Mouse (Mus musculus): ENCODE results near the gene Atoh8. TPM values are rescaled to one million over a fixed set of nuclear protein-coding genes. Genes with fewer than 3 reads are reported as not detected.

Atoh8 gene
- polyA plus RNA-seq, 1 experiment from 2014 or later, result 24.2 TPM

GRCm38 (mm10) chr6:72221271-72221670, 14.1 kb downstream of the Atoh8 start:
- Histone ChIP-seq H3K9ac (replicated peaks; ENCODE audit: low read length) (no peak overlapping the region), H3K27ac (ENCODE audit: low read length) (no peak overlapping the region), H3K4me3 (ENCODE audit: low read length) (no peak overlapping the region), H3K27me3 (ENCODE audit: insufficient read depth, low read length) (no peaks in the 10 kb centered on the region), H3K36me3 (ENCODE audit: insufficient read depth, low read length) (no peaks in the 10 kb centered on the region), H3K4me2 (replicated peaks; ENCODE audit: low read depth, low read length) (no peak overlapping the region), H3K9me3 (ENCODE audit: low read length) (no peaks in the 10 kb centered on the region), H3K4me1 (ENCODE audit: insufficient read depth, low read length) (peaks cover 72% of the 10 kb centered on the region)
- ATAC-seq (ENCODE audit: low FRiP score, low TSS enrichment), result no peak
- 46% methylated on average over 6 of the region's 6 CpGs for WGBS

DNA sequence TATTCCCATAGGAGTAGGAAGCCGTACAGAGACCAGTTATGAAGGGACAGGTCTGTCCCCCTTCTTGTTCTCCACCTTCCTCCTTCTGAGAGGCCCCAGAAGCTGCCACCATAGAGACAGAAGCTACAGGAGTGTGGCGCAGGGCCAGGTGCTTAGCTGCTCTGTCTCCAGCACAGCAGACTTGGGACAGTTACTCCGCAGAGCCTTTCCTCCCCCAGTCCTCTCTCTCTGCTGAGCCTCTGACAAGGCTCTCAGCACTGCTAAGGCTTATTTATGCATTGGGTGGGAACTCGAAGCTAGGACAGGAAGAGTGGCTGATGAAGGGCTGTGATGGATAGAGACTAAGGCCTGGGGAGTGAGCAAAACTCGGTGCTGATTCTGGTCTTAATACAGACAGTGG, 15.8 kb downstream of the Atoh8 start:
- H3K4me2 ChIP-seq (replicated peaks; ENCODE audit: low read depth, low read length), result no peak overlapping the region
- H3K36me3 ChIP-seq (ENCODE audit: insufficient read depth, low read length), result no peaks in the 10 kb centered on the region
- no peaks in the 10 kb centered on the region for H3K27me3 ChIP-seq (ENCODE audit: insufficient read depth, low read length)
- H3K9me3 ChIP-seq (ENCODE audit: low read length), result no peaks in the 10 kb centered on the region
- H3K27ac ChIP-seq (ENCODE audit: low read length), result peak overlapping the region; percentile 11; the same call in 1 of the 2 replicates
- H3K4me3 ChIP-seq (ENCODE audit: low read length), result no peak overlapping the region
- H3K4me1 ChIP-seq (ENCODE audit: insufficient read depth, low read length), result peaks cover 90% of the 10 kb centered on the region
- ATAC-seq (ENCODE audit: low FRiP score, low TSS enrichment), result no peak
- no peak overlapping the region for H3K9ac ChIP-seq (replicated peaks; ENCODE audit: low read length)
- WGBS, result 33% methylated on average over 5 of the region's 5 CpGs

DNA sequence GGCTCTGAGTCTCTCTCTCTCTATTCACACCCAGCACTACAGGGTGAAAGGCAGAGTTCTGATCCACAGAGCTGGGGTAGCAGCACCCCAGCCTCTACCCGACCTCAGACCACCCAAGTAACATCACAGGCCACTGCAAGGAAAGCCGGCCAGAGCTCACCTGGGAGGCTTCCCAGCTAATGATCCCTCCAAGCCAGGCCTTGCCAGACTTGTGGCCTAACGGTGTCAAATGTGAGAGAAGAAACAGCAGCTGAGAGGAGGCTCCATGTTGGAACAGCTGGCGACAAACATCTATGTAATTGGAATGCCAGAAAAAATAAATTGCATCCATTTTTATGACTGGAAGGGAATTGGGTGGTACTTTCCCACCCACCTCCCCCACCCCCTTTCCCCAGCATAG, 17.1 kb downstream of the Atoh8 start:
- H3K27me3 ChIP-seq (ENCODE audit: insufficient read depth, low read length), result no peaks in the 10 kb centered on the region
- H3K27ac ChIP-seq (ENCODE audit: low read length), result peak overlapping the region; percentile 86
- WGBS, result 46% methylated on average over 4 of the region's 4 CpGs
- H3K4me3 ChIP-seq (ENCODE audit: low read length), result no peak overlapping the region
- no peaks in the 10 kb centered on the region for H3K36me3 ChIP-seq (ENCODE audit: insufficient read depth, low read length)
- H3K9me3 ChIP-seq (ENCODE audit: low read length), result no peaks in the 10 kb centered on the region
- 0 out of 2 replicates have a peak overlapping the region, but pooled peaks have one; percentile 3 for H3K4me2 ChIP-seq (replicated peaks; ENCODE audit: low read depth, low read length)
- ATAC-seq (ENCODE audit: low FRiP score, low TSS enrichment), result no peak
- peaks cover 91% of the 10 kb centered on the region for H3K4me1 ChIP-seq (ENCODE audit: insufficient read depth, low read length)
- no peak overlapping the region for H3K9ac ChIP-seq (replicated peaks; ENCODE audit: low read length)

DNA sequence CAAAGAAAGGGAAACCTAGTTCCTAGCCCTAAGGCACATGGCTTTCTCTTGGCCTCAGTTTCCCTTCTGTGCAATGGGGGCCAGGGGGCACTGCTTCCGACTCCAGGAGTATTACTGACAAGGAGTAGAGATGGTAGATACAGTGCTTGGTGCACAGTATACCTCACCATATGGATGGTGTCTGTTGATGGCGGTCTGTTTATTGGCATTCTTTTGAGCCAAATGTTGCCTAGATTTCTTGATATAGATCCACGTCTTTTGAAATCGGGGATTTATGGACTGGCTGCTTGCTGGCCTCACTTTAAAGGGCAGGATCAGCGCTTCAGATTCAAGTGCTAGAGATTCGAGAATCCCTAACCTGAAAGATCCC, 18.0 kb downstream of the Atoh8 start:
- no peak overlapping the region for H3K4me3 ChIP-seq (ENCODE audit: low read length)
- H3K27me3 ChIP-seq (ENCODE audit: insufficient read depth, low read length), result no peaks in the 10 kb centered on the region
- no peaks in the 10 kb centered on the region for H3K9me3 ChIP-seq (ENCODE audit: low read length)
- H3K27ac ChIP-seq (ENCODE audit: low read length), result peak overlapping the region; percentile 86
- 45% methylated on average over 6 of the region's 6 CpGs for WGBS
- peaks cover 82% of the 10 kb centered on the region for H3K4me1 ChIP-seq (ENCODE audit: insufficient read depth, low read length)
- H3K4me2 ChIP-seq (replicated peaks; ENCODE audit: low read depth, low read length), result peak overlapping the region; percentile 47
- no peaks in the 10 kb centered on the region for H3K36me3 ChIP-seq (ENCODE audit: insufficient read depth, low read length)
- peak overlapping the region; percentile 42; the same call in 1 of the 2 replicates for H3K9ac ChIP-seq (replicated peaks; ENCODE audit: low read length)
- no peak for ATAC-seq (ENCODE audit: low FRiP score, low TSS enrichment)

GRCm38 (mm10) chr6:72216681-72217414, 18.5 kb downstream of the Atoh8 start:
- peak; percentile 93 for ATAC-seq (ENCODE audit: low FRiP score, low TSS enrichment)
- under 1% methylated on average over 31 of the region's 33 CpGs for WGBS
- no peaks in the 10 kb centered on the region for H3K36me3 ChIP-seq (ENCODE audit: insufficient read depth, low read length)
- 0 out of 2 replicates have a peak overlapping the region, but pooled peaks have one; percentile 10 for H3K4me3 ChIP-seq (ENCODE audit: low read length)
- H3K4me1 ChIP-seq (ENCODE audit: insufficient read depth, low read length), result peaks cover 76% of the 10 kb centered on the region
- H3K27me3 ChIP-seq (ENCODE audit: insufficient read depth, low read length), result no peaks in the 10 kb centered on the region
- no peaks in the 10 kb centered on the region for H3K9me3 ChIP-seq (ENCODE audit: low read length)
- peak overlapping the region; percentile 47 for H3K4me2 ChIP-seq (replicated peaks; ENCODE audit: low read depth, low read length)
- peak overlapping the region; percentile 42; the same call in 1 of the 2 replicates for H3K9ac ChIP-seq (replicated peaks; ENCODE audit: low read length)
- peak overlapping the region; percentile 86 for H3K27ac ChIP-seq (ENCODE audit: low read length)

- WGBS, result 42% methylated on average over 6 of the region's 6 CpGs
- no peak overlapping the region for H3K4me3 ChIP-seq (ENCODE audit: low read length)
- no peak for ATAC-seq (ENCODE audit: low FRiP score, low TSS enrichment)
Measured at GRCm38 (mm10) chr6:72215582-72215981, 19.8 kb downstream of the Atoh8 start.

GRCm38 (mm10) chr6:72211360-72211759, 24.0 kb downstream of the Atoh8 start:
- Histone ChIP-seq H3K4me3 (ENCODE audit: low read length) (no peak overlapping the region), H3K36me3 (ENCODE audit: insufficient read depth, low read length) (0 out of 2 replicates have a peak, but pooled peaks cover 3% of the 10 kb centered on the region), H3K4me2 (replicated peaks; ENCODE audit: low read depth, low read length) (no peak overlapping the region), H3K27me3 (ENCODE audit: insufficient read depth, low read length) (no peaks in the 10 kb centered on the region), H3K9ac (replicated peaks; ENCODE audit: low read length) (no peak overlapping the region), H3K4me1 (ENCODE audit: insufficient read depth, low read length) (peaks cover 26% of the 10 kb centered on the region), H3K9me3 (ENCODE audit: low read length) (no peaks in the 10 kb centered on the region), H3K27ac (ENCODE audit: low read length) (no peak overlapping the region)
- whole genome bisulfite sequencing, result 61% methylated on average over 4 of the region's 4 CpGs
- ATAC-seq (ENCODE audit: low FRiP score, low TSS enrichment), result no peak

More at GRCm38 (mm10) chr6:72215582-72215981, 19.8 kb downstream of the Atoh8 start:
- Histone ChIP-seq H3K27me3 (ENCODE audit: insufficient read depth, low read length) (no peaks in the 10 kb centered on the region), H3K9me3 (ENCODE audit: low read length) (no peaks in the 10 kb centered on the region), H3K4me1 (ENCODE audit: insufficient read depth, low read length) (peaks cover 64% of the 10 kb centered on the region), H3K36me3 (ENCODE audit: insufficient read depth, low read length) (no peaks in the 10 kb centered on the region), H3K9ac (replicated peaks; ENCODE audit: low read length) (peak overlapping the region; percentile 12; the same call in 1 of the 2 replicates), H3K4me2 (replicated peaks; ENCODE audit: low read depth, low read length) (peak overlapping the region; percentile 47), H3K27ac (ENCODE audit: low read length) (peak overlapping the region; percentile 86)

DNA sequence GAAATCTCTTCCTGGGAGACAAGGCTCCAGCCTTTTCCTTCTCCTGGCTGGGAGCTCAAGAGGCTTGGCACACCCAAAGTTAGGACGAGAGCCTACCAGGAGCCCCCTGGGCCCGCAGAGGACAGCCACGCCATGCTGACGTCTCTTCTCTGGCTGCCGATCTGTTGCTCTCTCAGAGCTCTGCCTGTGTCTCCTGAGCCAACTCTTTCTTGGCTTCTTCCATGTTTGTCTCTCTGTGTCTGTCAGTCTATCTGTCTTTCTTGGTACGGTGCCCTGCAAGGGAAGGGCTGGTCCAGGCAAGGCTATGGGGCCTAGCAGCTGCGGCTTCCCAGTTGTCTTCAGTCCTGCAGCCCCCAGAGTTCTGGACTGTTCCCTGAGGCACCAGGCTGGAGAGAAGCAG, 24.6 kb downstream of the Atoh8 start:
- Histone ChIP-seq H3K27me3 (ENCODE audit: insufficient read depth, low read length) (no peaks in the 10 kb centered on the region), H3K4me3 (ENCODE audit: low read length) (no peak overlapping the region), H3K36me3 (ENCODE audit: insufficient read depth, low read length) (0 out of 2 replicates have a peak, but pooled peaks cover 3% of the 10 kb centered on the region), H3K9me3 (ENCODE audit: low read length) (no peaks in the 10 kb centered on the region), H3K9ac (replicated peaks; ENCODE audit: low read length) (no peak overlapping the region), H3K27ac (ENCODE audit: low read length) (no peak overlapping the region), H3K4me1 (ENCODE audit: insufficient read depth, low read length) (peaks cover 21% of the 10 kb centered on the region), H3K4me2 (replicated peaks; ENCODE audit: low read depth, low read length) (no peak overlapping the region)
- 81% methylated on average over 7 of the region's 7 CpGs for WGBS
- no peak for ATAC-seq (ENCODE audit: low FRiP score, low TSS enrichment)

GRCm38 (mm10) chr6:72209738-72210137, 25.6 kb downstream of the Atoh8 start:
- Histone ChIP-seq H3K4me1 (ENCODE audit: insufficient read depth, low read length) (peaks cover 10% of the 10 kb centered on the region), H3K4me3 (ENCODE audit: low read length) (no peak overlapping the region), H3K36me3 (ENCODE audit: insufficient read depth, low read length) (0 out of 2 replicates have a peak, but pooled peaks cover 7% of the 10 kb centered on the region), H3K9ac (replicated peaks; ENCODE audit: low read length) (no peak overlapping the region), H3K9me3 (ENCODE audit: low read length) (no peaks in the 10 kb centered on the region), H3K4me2 (replicated peaks; ENCODE audit: low read depth, low read length) (no peak overlapping the region), H3K27me3 (ENCODE audit: insufficient read depth, low read length) (no peaks in the 10 kb centered on the region), H3K27ac (ENCODE audit: low read length) (no peak overlapping the region)
- no peak for ATAC-seq (ENCODE audit: low FRiP score, low TSS enrichment)
- WGBS, result 88% methylated on average over 7 of the region's 7 CpGs

- Histone ChIP-seq H3K4me1 (ENCODE audit: insufficient read depth, low read length) (peaks cover 1% of the 10 kb centered on the region; the same call in 1 of the 2 replicates), H3K27ac (ENCODE audit: low read length) (no peak overlapping the region), H3K4me3 (ENCODE audit: low read length) (no peak overlapping the region), H3K9ac (replicated peaks; ENCODE audit: low read length) (no peak overlapping the region), H3K4me2 (replicated peaks; ENCODE audit: low read depth, low read length) (no peak overlapping the region), H3K36me3 (ENCODE audit: insufficient read depth, low read length) (0 out of 2 replicates have a peak, but pooled peaks cover 10% of the 10 kb centered on the region), H3K27me3 (ENCODE audit: insufficient read depth, low read length) (no peaks in the 10 kb centered on the region), H3K9me3 (ENCODE audit: low read length) (no peaks in the 10 kb centered on the region)
- WGBS, result 86% methylated on average over 8 of the region's 8 CpGs
- no peak for ATAC-seq (ENCODE audit: low FRiP score, low TSS enrichment)
Measured at GRCm38 (mm10) chr6:72208406-72209045, 26.9 kb downstream of the Atoh8 start.

Measured in kidney, embryonic 16.5 days (tissue).